Mouse (Mus musculus): ENCODE results near the gene Col1a2. TPM values are rescaled to one million over a fixed set of nuclear protein-coding genes. Genes with fewer than 3 reads are reported as not detected.
A peak's percentile ranks its signal among the peaks of the same experiment; 100 is the strongest.

Col1a2 gene
- 21.9 and 24.8 TPM in 2 replicates for polyA plus RNA-seq (2015; fragmentation: Nextera tagmentation; extraction: Ambion mirVana)

DNA sequence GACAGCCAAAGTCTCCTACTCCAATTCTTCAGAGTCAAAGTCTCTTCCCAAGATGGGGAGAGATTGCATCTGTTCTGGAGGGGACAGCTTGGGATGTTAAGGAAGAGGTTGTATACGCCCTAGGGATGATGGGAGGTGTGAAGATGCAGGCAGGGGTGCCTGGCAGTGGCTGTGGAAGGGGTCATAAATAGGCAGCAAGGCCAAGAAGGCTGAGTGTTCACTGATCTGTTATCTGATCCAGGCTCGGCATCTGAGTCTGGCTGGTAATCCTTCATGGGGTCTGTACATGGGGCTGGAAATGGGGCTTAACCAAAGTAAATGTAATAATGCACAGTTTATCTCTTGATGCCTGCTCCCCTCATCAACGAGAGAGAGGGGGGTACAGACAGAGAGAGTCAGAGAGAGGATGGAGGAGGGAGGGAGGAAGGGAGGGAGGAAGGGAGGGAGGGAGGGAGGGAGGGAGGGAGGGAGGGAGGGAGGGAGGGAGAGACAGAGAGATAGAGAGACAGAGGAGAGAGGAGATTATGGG is at the start of gene Col1a2:
Gene Col1a2, plus strand, starts transcription at position 212 of the 529 bp plus-strand sequence.
- no peak within 1 kb of the TSS for H3K27ac ChIP-seq (ENCODE audit: low read depth)
- TF ChIP-seq EP300 (IDR thresholded peaks at IDR 0.05; ENCODE audit: low read depth) (no peak), CTCF (IDR thresholded peaks at IDR 0.05; ENCODE audit: low read depth) (no peak)
- DNase-seq, result no peak

DNA sequence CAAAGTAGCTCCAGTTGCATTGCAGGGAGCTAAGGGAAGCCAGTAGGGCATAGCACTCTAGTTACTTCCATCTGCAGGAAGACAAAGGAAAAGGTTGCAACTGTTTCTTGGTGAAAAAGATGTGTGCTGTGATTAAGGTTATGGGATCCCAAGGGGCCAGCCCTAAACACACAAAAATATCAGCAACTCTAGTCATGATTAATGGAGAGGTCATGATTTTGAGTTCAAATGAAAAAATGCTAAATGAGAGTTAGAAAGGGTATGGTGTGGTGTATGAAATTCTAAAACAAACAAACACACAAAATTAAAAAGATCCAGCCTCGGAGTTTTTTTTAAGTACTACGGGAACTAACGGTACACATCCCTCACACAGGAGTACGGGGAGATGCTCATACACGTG is 49.1 kb upstream of the Col1a2 start:
- ATAC-seq (no peak), DNase-seq (no peak)
- H3K36me3 ChIP-seq (replicated peaks; ENCODE audit: insufficient read depth, low read length), result no peaks in the 10 kb centered on the region
- no peak overlapping the region for H3K9ac ChIP-seq (replicated peaks)
- H3K27ac ChIP-seq (ENCODE audit: low read depth), result no peak overlapping the region
- no peak overlapping the region for H3K4me2 ChIP-seq (ENCODE audit: low read depth, low read length)
- H3K4me3 ChIP-seq (ENCODE audit: low read depth, low read length), result no peak overlapping the region
- WGBS (ENCODE audit: insufficient replicate concordance), result 75% methylated on average over 5 of the region's 5 CpGs
- no peaks in the 10 kb centered on the region for H3K27me3 ChIP-seq (ENCODE audit: insufficient read depth, low read length)
- TF ChIP-seq EP300 (IDR thresholded peaks at IDR 0.05; ENCODE audit: low read depth) (no peak), CTCF (IDR thresholded peaks at IDR 0.05; ENCODE audit: low read depth) (no peak)
- no peaks in the 10 kb centered on the region for H3K9me3 ChIP-seq (ENCODE audit: low read length)
- H3K4me1 ChIP-seq (ENCODE audit: insufficient read depth), result no peaks in the 10 kb centered on the region

More for the DNA sequence above, at the start of gene Col1a2:
- H3K27me3 ChIP-seq (ENCODE audit: insufficient read depth, low read length), result peaks cover 11% of the 10 kb centered on the region; the same call in 1 of the 2 replicates
- H3K4me3 ChIP-seq (ENCODE audit: low read depth, low read length), result peak within 1 kb of the TSS; percentile 36
- H3K9me3 ChIP-seq (ENCODE audit: low read length), result no peaks in the 10 kb centered on the region
- H3K4me2 ChIP-seq (ENCODE audit: low read depth, low read length), result peak within 1 kb of the TSS; percentile 72
- H3K9ac ChIP-seq (replicated peaks), result no peak within 1 kb of the TSS; the same call in 1 of the 2 replicates
- 28% methylated on average over 3 of the region's 3 CpGs for WGBS (ENCODE audit: insufficient replicate concordance)
- no peak for ATAC-seq
- no peaks in the 10 kb centered on the region for H3K36me3 ChIP-seq (replicated peaks; ENCODE audit: insufficient read depth, low read length)
- peaks cover 6% of the 10 kb centered on the region; the same call in 1 of the 2 replicates for H3K4me1 ChIP-seq (ENCODE audit: insufficient read depth)

DNA sequence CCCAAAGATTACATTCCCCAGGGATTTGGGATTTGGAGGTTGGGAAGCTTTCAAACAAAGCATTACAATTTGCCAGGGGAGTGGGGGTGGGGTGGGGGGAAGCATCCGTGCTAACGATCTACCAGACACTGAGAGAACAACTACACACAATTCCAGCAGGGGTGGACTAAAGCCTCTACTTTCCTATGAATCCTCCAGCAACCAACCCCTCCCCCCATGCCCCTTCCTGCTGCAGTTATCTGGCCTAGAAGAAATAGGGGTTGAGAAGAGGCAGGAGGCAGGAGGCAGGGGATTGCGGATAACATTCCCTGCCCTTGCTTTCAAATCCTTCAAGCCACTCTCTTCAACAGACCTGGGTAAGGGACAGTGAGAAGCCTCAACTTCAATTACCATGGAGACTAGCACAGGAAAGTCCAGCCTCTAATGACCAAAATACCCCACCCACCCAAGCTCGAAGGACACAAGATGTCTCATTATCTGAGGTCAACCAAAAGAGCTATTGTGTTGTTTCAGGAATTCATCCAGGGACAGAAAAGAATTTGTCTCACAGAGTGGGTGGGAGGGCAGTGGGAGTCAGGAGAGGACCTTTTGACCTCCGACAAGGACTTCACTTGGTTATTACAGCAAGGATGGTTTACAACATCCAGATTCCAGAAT is 48.5 kb upstream of the Col1a2 start:
- ATAC-seq (no peak), DNase-seq (no peak)
- TF ChIP-seq CTCF (IDR thresholded peaks at IDR 0.05; ENCODE audit: low read depth) (no peak), EP300 (IDR thresholded peaks at IDR 0.05; ENCODE audit: low read depth) (no peak)
- WGBS (ENCODE audit: insufficient replicate concordance), result 45% methylated on average over 5 of the region's 5 CpGs
- no peaks in the 10 kb centered on the region for H3K27me3 ChIP-seq (ENCODE audit: insufficient read depth, low read length)
- no peaks in the 10 kb centered on the region for H3K4me1 ChIP-seq (ENCODE audit: insufficient read depth)
- no peak overlapping the region for H3K27ac ChIP-seq (ENCODE audit: low read depth)
- no peak overlapping the region for H3K9ac ChIP-seq (replicated peaks)
- no peak overlapping the region for H3K4me2 ChIP-seq (ENCODE audit: low read depth, low read length)
- H3K36me3 ChIP-seq (replicated peaks; ENCODE audit: insufficient read depth, low read length), result no peaks in the 10 kb centered on the region
- no peak overlapping the region for H3K4me3 ChIP-seq (ENCODE audit: low read depth, low read length)
- H3K9me3 ChIP-seq (ENCODE audit: low read length), result no peaks in the 10 kb centered on the region

DNA sequence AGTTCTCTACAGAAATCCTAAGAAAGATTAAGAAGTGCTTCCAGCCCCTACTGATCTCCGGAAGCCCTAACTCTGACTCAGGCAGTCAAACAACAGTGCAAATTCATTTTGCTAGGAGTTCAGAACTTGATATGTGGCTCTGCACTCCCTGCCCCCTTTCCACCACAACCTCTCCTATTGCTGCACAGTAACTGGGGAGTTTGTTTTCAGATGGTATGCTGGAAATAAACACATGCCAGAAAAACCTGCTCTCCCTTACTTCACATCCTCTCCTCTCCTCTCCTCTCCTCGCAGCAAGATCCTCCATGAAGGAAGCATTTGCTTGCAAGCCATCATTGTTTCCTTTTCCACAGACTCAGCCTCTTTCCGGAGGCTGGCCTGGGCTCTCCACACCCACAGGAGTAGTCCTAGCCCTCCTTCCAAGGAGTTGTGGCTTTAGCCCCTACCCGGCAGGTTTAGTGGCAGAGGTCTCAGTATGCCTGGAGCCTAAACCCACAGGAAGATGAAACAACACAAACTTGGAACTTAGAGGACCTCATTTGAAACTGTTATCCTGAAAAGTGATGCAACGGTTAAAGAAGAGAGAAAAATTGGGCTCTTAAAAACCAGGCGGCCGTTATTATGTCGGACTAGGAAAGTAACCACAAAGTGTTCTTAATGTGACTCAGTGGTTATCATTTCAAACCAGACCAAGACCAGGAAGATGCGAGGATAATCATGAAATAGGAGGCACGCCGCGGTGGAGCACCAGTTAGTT is 47.7 kb upstream of the Col1a2 start:
- WGBS (ENCODE audit: insufficient replicate concordance), result 31% methylated on average over 12 of the region's 12 CpGs
- Histone ChIP-seq H3K4me1 (ENCODE audit: insufficient read depth) (no peaks in the 10 kb centered on the region), H3K36me3 (replicated peaks; ENCODE audit: insufficient read depth, low read length) (no peaks in the 10 kb centered on the region), H3K4me3 (ENCODE audit: low read depth, low read length) (no peak overlapping the region), H3K27ac (ENCODE audit: low read depth) (0 out of 2 replicates have a peak overlapping the region, but pooled peaks have one; percentile 42), H3K4me2 (ENCODE audit: low read depth, low read length) (no peak overlapping the region), H3K9me3 (ENCODE audit: low read length) (no peaks in the 10 kb centered on the region), H3K9ac (replicated peaks) (no peak overlapping the region), H3K27me3 (ENCODE audit: insufficient read depth, low read length) (no peaks in the 10 kb centered on the region)
- DNase-seq, result no peak
- ATAC-seq, result no peak
- no peak for TF ChIP-seq CTCF (IDR thresholded peaks at IDR 0.05; ENCODE audit: low read depth)
- TF ChIP-seq EP300 (IDR thresholded peaks at IDR 0.05; ENCODE audit: low read depth), result no peak

DNA sequence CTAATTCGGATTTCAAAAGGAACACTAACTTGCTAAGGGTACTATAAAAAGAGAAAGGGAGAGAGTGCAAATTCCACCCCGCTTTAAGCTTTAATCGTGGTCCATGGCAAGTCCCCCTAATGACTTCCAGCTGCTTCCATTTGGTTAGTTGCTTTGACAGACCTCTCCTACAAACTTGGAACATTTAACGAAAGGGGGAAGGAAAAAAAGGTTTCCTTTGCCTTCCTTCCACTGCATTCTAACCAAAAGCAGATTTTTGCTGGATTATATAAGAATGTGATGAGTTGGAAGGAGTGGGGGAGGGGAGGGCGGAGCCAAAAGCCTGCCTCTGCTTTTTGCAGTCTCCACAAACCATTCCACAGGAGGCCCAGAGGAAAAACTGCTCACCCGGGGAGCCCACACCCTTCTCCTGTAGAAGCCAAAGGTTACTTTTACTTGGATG is 47.0 kb upstream of the Col1a2 start:
- H3K4me3 ChIP-seq (ENCODE audit: low read depth, low read length), result no peak overlapping the region
- no peaks in the 10 kb centered on the region for H3K9me3 ChIP-seq (ENCODE audit: low read length)
- WGBS (ENCODE audit: insufficient replicate concordance), result 32% methylated on average over 6 of the region's 6 CpGs
- ATAC-seq (no peak), DNase-seq (no peak)
- no peaks in the 10 kb centered on the region for H3K4me1 ChIP-seq (ENCODE audit: insufficient read depth)
- no peaks in the 10 kb centered on the region for H3K36me3 ChIP-seq (replicated peaks; ENCODE audit: insufficient read depth, low read length)
- no peaks in the 10 kb centered on the region for H3K27me3 ChIP-seq (ENCODE audit: insufficient read depth, low read length)
- no peak overlapping the region for H3K4me2 ChIP-seq (ENCODE audit: low read depth, low read length)
- no peak for TF ChIP-seq CTCF (IDR thresholded peaks at IDR 0.05; ENCODE audit: low read depth)
- TF ChIP-seq EP300 (IDR thresholded peaks at IDR 0.05; ENCODE audit: low read depth), result no peak
- no peak overlapping the region for H3K27ac ChIP-seq (ENCODE audit: low read depth)
- H3K9ac ChIP-seq (replicated peaks), result no peak overlapping the region

DNA sequence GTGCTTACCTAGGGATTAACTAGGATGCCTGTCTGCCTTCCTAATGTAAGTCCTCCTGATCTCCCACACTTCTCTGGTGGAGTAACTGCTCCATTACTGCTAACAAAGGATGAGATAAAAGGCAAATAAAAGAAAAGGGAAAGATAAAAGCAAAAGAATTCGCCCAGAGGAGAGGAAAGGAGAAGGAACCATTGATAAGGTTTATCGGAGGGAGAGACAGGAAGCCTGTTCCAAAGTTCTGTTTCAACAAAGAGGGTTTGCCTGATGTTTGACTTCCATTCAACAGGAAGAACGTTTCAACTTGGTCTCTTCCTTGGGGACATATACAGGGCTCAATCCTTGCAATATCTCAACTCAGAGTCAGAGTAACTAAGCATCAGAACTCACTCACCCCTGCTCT is 39.3 kb upstream of the Col1a2 start:
- no peak for TF ChIP-seq CTCF (IDR thresholded peaks at IDR 0.05; ENCODE audit: low read depth)
- TF ChIP-seq EP300 (IDR thresholded peaks at IDR 0.05; ENCODE audit: low read depth), result no peak
- no peaks in the 10 kb centered on the region for H3K27me3 ChIP-seq (ENCODE audit: insufficient read depth, low read length)
- H3K4me2 ChIP-seq (ENCODE audit: low read depth, low read length), result no peak overlapping the region
- WGBS (ENCODE audit: insufficient replicate concordance), result 25% methylated on average over 3 of the region's 3 CpGs
- H3K9ac ChIP-seq (replicated peaks), result no peak overlapping the region
- DNase-seq (no peak), ATAC-seq (no peak)
- H3K27ac ChIP-seq (ENCODE audit: low read depth), result no peak overlapping the region
- H3K4me3 ChIP-seq (ENCODE audit: low read depth, low read length), result no peak overlapping the region
- no peaks in the 10 kb centered on the region for H3K4me1 ChIP-seq (ENCODE audit: insufficient read depth)
- H3K9me3 ChIP-seq (ENCODE audit: low read length), result no peaks in the 10 kb centered on the region
- no peaks in the 10 kb centered on the region for H3K36me3 ChIP-seq (replicated peaks; ENCODE audit: insufficient read depth, low read length)

Data from liver, postnatal 0 days (tissue).